Mouse (Mus musculus) testis, postnatal 10 days (tissue): Measurements from ENCODE around the gene Ezr.

ENCODE experiments used
- DNase-seq: peaks from one replicate; pipeline ENCODE4 v3.0.0; 2021; ENCODE audit warnings: low spot score

Gene Ezr

GRCm38 (mm10) chr17:6768301-6768788, 14.2 kb downstream of the Ezr start:
- DNase-seq, result no peak

DNA sequence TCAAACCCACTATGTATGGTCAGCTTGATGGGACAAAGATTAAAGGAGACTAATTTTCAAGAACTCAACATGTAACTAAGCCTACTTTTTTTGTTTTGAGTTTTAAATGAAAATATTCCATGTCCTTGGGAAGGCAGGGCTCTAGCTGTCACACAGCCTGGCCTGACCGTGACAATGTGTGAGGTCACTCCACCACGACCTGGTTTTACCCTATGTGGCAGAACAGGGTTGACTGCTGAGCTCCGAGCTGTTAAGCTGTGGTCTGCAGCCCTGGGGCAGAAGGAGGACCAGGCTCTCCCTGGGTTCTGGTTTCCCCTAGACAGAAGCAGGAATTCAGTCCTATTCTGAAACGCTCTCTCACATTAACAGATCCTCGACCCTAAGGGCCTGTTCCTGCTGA, 14.8 kb downstream of the Ezr start:
- no peak for DNase-seq

GRCm38 (mm10) chr17:6766823-6767222, 15.8 kb downstream of the Ezr start:
- DNase-seq, result no peak

DNA sequence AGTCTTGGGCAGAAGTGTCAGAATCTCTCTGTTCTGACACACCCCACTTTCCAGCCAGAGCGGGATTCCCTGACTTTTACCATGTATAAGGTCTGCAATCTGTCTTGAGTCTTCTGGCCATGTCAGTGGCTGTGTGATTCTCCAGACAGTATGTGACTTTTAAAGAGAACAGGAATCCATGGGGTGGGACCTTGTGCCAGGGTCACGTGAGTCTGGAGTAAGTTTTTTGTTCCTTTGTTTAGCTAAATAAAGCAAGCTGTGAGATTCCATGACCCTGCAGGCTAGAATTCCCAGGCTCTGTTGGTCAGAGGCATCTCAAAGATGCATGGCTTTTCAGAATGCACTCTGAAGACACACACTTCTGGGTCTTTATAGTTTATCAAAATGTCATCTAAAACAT, 16.7 kb downstream of the Ezr start:
- no peak for DNase-seq

- DNase-seq, result no peak
These were observed 17.9 kb downstream of the Ezr start for GRCm38 (mm10) chr17:6764730-6765129.

- DNase-seq, result no peak
These were observed 18.4 kb downstream of the Ezr start for GRCm38 (mm10) chr17:6764227-6764593.

DNA sequence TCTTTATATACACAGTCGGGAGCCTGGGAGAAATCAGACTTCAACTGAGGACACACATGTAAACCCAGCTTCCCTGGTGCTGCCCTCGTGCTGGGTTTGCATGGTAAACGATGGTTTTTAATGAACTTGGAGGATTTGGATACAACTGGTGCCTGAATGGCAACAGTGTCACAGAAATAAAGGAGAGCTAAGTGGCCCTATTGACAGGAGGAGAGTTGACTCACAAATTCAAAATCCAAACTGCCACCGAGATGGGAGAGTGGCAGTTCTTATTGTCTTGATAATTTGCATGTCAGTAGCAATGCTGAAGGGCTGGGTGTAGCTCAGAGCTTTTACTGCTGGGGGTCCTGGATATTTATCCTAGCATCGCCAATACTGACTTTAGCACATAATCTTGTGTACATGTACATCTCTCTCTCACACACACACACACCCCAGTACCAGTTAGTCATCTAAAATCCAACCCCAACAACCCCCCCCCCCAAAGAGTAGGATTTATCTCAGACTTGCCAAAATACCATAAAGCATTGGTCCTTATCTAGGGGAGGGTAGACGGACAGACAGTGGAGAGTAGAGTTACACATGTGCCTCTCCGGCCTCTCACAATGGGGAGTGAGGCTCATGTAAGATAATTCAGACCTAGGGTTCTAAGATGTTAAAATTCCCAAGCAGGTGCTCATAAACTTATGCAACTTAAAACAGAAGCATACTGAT, 18.9 kb downstream of the Ezr start:
- DNase-seq, result no peak

DNA sequence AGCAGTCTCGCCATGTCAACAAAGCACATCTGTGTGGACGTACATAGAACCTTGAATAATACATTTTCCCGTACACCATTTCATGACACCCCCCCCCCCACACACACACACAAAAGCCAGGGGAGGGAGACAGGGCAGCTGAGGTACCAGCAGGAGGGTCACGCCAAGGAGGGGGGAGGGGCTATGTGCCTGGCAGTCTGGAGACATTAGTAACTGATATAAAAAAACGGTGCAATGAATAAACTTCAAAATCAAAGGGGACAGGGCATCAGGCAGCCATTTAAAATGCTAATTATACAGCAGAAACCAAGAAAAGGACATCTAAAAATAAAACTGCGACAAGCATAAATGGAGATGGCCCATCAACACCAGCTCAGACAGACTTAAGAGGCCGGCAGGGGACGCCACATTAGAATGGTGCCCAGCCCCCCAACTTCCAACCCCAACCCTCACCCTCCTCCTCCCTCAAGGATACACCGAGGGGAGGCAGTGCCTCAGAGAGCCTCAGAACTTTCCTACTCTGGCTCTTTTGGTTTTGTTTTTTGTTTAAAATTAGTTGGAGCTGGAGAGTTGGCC, 22.8 kb downstream of the Ezr start:
- no peak for DNase-seq

DNA sequence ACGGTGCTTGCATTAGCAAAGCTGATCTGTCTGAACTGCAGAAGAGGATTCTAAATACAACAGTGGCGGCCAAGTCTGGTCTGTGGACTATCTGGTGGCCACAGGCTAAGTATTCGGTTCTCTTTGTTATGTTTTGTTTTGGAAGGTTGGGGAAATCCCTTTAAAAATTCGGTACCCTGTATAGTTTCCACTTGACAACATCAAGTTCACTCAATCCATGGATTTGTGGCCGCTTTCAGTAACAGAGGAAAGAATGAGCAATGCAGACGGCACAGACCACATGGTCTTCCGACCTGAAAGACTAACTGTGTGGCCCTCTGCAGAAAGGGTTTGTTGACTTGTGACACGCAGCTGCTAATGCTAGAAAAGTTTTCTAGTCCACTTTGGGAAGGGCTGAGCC, 23.7 kb downstream of the Ezr start:
- no peak for DNase-seq

- DNase-seq, result no peak
These were observed 24.7 kb downstream of the Ezr start for GRCm38 (mm10) chr17:6757902-6758301.

- DNase-seq, result no peak
These were observed 26.7 kb downstream of the Ezr start for GRCm38 (mm10) chr17:6755873-6756272.

GRCm38 (mm10) chr17:6755176-6755575, 27.4 kb downstream of the Ezr start:
- DNase-seq, result no peak

DNA sequence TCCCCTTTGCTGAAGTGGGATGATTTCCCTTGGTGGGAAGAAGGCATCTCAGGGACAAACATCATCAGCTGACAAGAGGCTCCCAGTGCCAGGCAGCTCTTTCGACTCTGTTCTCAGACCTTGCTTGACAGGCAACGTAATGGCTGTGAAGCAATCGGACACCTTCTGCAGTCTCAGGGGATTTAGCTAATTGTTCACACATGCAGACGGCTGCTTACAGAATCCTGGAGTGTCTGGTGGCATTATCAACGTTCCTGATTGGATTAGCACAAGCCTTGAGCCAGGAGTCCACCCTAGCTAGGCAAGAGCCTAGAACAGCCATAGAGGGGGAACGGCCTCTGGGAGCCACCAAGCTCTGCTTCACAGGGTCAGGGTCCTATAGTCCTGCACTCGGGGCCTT, 30.2 kb downstream of the Ezr start:
- DNase-seq, result no peak

DNA sequence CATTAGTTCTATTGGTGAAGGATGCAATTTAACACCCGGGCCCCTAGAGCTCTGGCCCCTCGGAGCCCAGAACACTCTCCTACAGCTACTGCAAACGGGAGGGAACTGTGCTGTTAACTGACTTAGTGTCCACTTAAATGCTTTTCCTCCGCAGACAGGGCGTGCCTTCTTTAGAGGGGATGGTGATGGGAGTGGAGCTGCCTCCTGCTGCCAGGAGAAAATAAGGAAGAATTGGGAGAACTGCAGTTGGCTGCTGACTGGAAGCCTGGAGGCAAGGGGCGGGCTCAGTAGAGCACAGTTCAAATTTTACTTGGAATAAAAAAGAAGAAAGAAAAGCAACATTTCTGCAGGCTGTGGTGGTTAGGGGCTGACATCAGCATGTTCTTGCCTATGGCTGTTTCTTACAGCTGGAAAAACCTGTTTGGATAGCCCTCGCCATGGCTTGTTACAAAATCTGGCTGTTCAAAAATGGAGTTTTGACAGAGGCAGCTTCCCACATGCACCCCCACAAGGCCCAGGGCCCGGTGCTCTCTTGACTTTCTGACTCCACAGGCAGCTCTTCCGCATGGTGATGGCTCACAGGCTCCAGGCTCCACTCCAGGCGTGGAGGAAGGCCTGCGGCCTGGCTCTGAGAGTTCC, 31.2 kb downstream of the Ezr start:
- no peak for DNase-seq

DNA sequence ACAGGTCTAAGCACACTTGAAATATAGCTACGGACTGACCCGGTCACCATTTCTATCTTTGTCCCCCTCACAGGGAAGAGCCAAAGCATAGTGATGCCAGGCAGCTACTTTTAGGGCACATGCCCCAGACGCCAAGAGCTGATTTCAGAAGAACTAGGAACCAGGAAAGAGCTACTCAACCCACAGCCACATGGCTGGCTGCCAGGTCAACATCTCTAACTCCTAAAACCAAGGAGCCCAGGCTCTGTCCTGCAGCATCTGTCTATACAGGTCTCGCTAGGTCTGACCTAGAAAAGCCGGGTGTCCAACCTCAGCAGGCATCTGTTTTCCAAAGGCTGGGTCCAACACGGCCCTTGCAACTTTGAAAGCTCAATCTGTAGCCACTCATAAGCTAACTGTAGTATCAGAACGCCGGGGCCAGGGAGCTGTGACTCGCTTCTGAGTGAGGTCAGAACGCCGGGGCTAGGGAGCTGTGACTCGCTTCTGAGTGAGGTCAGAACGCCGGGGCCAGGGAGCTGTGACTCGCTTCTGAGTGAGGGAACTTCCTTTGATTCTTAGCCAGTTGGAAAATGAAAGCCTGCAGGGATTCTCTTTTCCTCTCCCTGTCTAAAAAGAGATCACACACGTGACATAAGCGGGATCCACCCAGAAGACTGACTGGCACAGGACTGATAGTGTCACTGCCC, 33.7 kb downstream of the Ezr start:
- no peak for DNase-seq

- DNase-seq, result no peak
These were observed 35.1 kb downstream of the Ezr start for GRCm38 (mm10) chr17:6747478-6747877.

GRCm38 (mm10) chr17:6746452-6747231, 35.9 kb downstream of the Ezr start:
- DNase-seq, result no peak

- no peak for DNase-seq
These were observed 36.6 kb downstream of the Ezr start for GRCm38 (mm10) chr17:6745975-6746374.

DNA sequence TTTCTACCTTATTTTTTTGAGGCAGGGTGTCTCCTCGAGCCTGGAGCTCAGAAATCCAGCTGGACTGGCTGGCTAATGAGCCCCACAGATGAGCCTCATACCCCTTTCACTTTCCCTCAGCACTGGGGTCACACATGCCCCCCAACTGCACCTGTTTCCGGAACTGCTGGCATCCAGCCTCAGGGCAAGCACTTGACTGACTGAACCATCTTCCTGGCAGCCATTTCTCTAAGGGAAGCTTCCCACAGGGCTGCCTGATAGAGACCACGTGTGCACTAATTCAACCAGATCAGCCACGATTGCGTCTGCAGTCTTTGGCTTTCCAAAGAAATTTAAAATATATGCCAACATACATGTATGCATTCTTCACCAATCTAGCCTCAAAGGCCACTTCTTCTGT, 37.1 kb downstream of the Ezr start:
- no peak for DNase-seq

DNA sequence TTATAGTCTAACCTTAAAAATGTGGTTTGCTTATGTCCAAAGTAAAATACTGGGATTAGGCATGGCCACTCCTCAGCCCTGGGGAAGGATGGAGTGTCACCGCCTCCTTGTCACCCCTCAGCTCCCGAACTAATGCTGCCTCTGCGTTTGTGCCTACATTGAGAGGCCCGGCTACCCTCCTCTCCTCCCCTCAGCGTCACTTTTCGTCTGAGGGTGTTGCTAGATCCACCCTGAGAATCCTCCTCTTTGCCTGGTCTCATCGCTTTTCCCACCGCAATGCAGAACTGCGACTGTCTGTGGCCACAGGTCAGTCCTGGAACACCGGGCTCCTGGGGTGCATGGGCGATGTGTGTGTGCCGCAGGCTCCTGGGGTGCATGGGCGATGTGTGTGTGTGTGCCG, 37.7 kb downstream of the Ezr start:
- no peak for DNase-seq

GRCm38 (mm10) chr17:6744366-6744765, 38.2 kb downstream of the Ezr start:
- DNase-seq, result peak; percentile 32

GRCm38 (mm10) chr17:6743787-6744239, 38.8 kb downstream of the Ezr start:
- peak; percentile 33 for DNase-seq
